Mouse (Mus musculus) c-Kit-positive CD71-positive TER-119-positive erythroid progenitor cells, embryonic 14.5 days (primary cell): ENCODE measurements around the gene Wipf2.
"Not testable (repeated sequence)": the region's sequence is repeated elsewhere in the genome, so short reads cannot be mapped to it uniquely, and the experiment has no call there.

ENCODE experiments used
- DNase-seq: peaks from one replicate; pipeline ENCODE4 v3.0.0-alpha.2; 2013; ENCODE audit warnings: low spot score

Wipf2 gene

DNA sequence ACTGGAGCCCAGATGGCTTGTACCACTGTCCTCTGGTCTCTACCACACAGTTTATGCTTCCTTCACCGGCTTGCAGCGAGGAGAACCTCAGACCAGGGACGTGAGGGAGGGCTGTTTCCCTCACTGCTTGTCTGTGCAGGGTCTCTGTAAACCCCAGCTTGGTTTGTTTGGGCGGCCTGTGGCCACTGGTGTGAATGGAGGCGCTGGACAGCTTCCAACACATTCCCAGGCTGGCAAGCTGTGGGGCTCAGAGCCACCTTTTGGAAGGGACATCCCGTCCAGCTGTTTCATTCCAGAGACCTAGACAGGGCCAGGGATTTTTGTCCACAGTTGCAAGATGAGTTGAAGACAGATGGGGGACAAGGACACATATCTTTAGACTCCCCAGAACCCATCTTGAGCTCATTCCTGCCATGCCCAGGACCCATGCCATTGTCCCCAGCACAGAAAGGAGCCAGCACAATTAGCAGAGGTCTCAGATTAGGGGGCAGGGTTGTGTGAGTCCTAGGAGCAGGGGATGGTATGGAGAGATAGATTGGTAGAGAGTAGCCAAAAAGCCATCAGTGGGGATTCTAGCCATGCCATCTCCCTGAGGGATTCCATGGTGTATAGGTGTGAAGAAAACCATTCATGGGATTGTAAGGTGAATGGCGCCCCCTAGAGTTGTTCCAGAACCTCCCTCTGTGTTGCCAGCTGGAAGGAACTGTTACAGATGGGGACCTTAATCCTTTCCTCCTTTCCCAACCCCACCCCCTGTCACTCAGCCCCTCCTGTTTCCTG lies 68.3 kb downstream of the Wipf2 start:
- DNase-seq = no peak

DNA sequence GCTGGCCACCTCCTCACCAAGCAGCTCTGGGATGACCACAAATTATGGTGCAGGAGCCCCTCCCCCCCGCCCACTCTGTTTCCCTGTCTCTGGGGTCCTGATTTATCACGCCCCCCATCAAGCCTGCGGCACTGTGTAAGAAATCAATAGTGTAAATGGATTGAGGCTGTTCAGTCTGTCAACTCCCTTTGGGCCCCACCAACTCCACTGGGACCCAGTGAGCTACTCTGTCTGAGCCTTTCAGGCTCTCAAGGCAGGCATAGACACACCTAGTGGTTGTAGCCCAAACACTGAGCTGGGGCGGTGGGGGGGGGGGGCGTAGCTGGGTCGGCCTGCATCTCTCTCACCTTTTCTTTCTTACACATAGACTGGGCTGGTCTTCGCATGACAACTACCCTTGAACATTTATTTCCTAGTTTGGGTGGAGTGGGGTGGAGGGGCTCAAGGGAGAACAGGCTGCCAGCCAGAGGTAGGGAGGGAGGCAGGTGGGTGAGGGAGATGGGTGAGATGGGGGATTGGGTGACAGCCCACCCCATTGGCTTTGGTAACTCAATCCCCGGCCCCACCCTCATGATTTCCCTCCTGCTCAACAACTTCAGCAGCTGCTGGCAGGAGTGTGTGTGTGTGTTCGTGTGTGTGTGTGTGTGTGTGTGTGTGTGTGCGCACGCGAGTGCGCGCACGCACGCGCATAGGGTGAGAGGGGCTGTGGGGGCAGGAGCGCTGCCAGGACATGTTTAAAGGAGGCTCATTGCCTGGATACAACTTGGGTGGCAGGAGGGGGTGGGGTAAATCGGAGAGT lies 69.1 kb downstream of the Wipf2 start:
- DNase-seq = no peak

DNA sequence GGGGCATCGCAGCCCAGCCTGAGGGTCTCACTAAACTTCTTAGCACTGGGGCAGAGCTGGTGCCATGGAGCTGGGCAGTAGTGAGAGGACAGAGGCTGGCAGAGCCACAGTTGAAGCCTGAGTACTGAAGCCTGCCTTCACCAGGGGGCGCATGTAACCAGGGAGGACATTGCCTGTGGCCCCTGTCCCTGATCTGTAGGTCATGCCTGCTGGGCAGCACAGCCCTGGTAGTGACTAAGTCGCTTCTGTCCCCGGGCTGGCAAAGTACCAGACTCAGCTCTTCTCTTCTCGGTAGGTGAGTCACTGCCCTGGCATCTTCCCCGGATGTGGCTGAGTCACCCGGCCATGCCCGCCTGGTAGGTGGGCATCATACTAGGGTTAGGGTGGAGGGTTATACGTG lies 69.7 kb downstream of the Wipf2 start:
- no peak for DNase-seq

DNA sequence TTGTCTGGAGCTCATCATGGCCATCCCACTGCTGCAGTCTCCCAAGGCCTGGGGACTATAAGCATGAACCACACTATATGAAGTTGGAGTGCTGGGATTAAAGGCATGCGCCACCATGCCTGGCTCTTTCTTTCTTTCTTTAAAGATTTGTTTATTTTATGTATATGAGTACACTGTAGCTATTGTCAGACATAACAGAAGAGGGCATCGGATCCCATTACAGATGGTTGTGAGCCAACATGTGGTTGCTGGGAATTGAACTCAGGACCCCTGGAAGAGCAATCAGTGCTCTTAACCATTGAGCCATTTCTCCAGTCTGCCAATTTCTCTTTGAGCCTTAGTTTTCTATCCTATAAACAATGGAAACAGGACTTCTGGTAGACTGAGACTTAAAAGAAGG lies 70.4 kb downstream of the Wipf2 start:
- DNase-seq = not testable (repeated sequence)

DNA sequence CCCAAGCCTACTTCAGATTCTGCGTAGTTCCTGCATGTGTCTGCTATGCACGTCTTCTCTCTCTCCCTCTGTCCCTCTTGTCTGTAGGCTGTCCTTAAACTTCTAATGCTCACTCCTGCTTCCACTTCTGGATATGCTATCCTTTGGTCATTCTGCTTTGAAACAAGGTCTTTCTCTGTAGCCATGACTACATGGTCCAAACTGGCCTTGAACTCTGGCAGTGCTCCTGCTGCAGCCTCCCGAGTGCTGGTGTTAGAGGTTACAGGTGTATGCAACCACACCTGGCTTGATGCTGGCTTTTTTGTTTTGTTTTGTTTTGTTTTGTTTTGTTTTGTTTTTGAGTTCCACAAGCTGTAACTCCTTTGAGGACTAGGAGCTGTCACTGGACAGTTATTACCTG lies 70.9 kb downstream of the Wipf2 start:
- DNase-seq = no peak

DNA sequence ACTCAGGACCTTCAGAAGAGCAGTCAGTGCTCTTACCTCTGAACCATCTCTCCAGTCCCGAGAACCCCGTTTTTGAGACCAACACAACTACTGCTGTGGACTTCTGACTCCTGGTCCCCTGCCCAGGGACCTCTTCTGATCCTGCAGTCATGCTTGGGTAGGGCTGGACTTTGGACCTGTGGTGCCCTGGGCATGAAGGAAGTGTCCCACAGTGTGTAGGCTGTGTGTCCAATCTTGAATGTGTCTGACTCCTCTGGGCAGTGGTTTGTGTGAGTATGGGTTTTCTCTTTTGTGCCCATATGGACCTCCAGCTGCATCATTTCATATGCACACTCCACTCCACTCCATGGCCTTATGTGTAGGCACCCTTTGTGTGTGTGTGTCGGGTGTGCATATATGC lies 71.7 kb downstream of the Wipf2 start:
- DNase-seq = no peak

DNA sequence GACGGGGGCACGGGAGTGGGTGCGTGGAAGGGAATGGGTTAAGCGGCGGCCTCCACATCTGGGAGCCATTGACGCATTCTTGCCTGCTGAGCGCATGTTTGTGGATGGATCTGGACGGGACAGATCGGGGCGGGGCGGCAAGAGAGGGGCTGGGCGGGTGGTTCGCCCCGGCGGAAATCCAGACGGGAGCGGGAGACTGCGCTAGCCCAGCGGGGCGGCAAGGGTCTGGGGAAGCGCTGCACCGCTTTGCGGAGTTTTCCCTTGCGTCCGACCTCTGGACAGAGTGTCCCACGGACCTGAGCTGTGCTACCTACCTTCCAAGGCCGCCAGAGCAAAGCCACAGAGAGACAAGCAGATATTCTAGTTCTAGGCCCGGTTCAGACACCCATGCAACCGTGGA lies 72.7 kb downstream of the Wipf2 start:
- DNase-seq = no peak

DNA sequence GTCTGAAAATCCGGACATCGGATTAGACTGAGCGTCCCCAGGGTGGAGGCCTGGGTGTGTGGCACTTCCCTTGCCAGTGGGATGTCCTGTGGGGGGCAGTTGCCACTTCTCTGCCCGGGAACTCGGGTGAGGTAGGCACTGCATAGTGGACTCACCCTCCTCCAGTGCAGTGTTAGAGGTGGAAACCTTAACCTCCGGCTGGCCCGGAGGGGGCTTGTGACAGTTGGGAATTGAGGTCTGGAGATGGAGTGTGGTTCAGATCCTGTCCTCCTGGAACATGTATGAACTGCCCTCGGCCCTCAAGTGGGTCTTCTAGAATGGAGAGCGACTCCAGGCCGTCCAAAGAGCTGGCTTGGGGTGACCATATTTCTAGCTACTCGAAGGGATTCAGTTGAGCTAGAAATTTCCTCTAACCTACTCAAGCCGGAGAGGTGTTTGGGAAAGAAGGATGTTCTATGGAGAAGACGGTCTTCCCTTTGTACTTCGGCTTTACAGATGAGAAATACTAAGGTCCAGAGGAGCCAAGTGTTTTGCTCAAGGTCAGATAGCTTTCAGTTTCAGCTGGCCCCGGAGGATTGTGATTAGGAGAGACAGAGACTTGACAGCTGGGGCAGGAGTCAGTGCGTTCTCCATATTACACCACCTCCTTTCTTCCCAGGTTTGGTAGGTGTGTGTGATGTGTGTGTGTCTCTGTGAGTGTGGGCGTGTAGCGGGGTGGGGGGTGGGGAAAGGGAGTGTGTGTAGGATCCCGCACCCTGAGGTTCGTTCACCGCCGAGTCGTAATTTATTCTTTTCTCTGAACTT lies 73.4 kb downstream of the Wipf2 start:
- DNase-seq = no peak

DNA sequence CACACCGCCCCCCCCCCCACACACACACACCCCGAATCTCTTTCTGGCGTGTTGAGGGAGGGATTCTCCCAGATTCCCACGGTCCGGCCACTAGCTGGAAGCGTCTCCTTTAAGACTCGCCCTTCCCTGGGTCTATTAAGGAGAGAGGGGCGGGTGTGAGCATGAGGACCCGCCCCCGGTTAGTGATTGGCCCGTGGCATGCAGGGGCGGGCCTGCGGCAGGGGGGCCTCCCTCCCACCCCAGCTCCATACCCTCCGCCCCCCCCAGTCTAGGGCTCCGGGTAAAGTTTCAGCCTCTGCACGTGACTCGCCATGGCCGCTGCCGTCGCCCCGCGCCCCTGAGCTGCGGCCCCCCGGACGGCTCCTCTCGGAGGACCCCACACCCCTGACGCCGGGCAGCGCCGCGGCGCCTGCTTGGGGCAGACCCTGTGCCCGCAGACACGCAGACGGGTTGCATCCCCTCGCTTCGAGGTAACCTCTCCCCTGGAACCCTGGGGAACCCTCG lies 74.0 kb downstream of the Wipf2 start:
- peak; percentile 53 for DNase-seq

DNA sequence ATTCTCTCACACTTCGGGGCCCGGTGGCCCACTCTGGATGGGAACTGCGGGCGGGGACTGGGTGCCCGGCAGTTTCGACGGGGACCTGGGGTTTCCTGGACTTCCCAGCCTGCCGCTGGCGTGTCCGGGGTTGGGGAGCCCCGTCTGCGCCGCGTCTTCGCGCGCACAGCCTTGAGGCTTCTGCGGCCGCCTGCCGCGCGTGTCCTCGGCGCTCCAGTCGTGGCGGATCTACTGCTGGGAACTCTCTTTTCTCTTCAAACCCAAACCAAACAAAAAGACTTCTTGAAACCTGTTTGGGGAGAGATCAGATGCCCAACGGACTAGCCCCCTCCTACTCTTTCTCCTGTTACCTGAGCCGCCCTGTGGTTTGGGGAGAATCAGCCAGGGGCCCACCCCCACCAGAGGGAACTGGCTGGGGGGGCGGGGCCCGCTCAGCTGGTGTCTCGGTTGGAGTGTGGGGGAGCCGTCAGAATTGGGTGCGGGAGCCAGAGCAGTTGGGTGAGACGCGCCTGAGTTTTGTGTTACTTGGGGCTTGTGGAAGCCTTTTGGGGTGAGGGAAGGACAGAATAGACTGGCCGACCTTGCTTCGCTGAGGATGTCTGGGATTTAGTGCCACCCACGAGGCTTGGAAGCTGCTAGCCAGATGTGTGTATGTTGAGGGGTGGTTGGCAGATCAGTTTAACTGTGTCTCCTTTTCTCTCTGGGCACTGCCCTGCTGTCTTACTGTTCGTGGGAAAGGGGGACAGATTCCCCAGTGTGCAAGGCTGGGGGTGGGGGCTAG lies 74.7 kb downstream of the Wipf2 start:
- no peak for DNase-seq

DNA sequence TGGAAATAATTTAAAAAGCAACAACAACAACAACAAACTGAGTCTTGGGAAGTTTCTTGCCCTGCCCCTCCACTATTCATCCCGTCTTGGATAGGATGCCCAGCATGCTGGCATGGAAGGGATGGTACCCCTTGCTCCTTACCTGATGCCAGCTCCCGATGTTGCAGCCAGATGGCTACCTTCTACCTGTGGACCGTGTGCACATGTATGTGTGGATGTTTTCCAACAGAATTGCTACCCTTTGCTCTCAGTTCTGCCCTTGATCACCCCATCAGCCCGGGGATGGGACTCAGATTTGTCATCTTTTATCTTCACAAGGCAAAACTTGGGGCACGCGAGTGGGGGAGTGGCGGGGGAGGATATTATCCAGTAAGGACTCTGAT lies 75.3 kb downstream of the Wipf2 start:
- no peak for DNase-seq

DNA sequence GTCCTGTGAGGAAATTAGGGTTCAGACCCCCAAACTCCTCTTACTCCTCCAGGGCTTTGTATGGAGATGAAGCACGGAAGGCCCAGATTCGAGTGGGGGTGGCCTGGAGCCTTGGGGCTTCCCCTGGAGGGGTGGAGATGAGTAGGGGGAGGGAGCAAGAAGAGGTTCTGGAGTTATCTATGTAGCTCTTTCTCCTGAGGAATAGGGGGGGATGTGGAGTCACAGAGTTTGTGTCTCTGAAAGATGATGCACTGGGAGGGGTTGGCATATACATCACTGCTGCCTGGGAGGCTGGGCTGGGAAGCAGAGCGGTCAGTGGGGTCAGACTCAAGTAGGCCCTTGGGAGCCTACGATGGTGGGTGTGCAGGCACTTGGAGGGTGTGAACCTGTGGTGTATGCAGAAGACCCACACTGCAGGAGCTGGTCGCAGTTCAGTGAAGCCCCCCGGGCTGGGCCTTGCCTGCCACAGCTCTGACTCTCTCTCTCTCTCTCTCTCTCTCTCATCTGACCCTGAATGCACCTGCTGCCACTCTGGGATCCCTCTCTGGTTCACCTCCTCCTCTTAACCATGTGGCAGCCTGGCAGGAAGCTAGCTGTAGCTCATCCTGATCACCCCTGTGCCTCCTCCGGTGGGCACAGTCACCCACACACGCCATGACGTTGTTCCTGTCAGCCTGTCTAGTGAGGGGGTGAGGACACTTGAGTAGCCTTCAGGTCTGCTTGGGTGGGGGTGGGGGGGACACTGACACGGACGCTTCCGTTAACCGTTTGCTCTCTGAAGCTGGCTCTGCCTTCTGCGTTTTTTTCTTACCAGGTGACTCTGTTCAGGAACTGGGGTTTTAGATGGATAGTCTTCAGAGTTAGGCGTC lies 75.9 kb downstream of the Wipf2 start:
- DNase-seq = no peak

DNA sequence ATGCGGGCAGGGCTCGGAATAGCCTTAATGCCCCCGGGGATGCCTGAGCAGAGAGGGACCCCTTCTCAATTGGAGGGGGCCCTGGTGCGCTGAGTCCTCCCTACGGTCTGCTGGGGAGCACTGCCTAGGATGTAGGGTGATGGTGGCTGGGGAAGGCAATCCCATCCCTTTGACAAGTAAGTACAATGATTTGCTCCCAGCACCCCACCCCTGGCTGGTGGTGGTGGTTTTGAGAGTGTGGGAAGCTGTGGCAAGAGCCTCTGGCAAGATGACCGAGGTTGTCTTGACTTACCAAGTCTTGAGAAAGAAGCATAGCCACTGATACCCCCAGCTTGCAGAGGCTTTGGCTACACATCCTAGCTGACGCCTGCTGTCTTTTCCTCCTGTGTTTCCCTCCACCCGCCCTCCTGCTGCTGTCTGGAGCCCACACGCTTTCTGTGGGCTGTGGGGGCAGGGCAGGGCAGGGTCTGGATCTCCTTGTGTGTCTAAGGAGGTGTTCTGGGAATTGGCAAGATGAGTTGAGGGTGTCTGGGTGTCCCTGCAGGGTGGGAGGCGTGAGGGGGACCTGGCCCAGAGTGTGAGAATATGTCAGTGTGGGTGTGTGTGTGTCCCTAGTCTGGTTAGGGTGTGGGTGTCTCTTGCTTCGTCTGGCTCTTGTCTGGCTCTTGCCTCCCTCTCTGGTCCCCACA lies 76.7 kb downstream of the Wipf2 start:
- no peak for DNase-seq

DNA sequence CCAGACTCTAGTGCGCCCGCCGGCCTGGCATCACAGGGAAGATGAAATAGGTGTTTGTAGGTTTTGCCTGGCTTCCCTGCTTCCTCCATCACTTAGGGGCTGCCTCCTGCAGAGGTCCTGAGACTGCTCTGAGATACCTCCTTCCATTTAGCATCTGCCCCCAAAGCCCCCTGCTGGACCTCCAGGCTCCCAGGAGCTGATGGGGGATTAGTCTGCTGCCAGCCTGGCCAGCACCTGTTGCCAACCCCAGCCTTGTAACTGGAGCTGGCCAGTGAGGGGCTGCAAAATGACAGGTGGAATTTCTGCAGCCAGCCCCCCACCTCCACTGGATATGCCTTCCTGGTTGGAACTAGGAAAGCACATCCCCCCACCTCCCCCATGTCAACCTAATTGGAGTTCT lies 77.3 kb downstream of the Wipf2 start:
- DNase-seq = no peak

DNA sequence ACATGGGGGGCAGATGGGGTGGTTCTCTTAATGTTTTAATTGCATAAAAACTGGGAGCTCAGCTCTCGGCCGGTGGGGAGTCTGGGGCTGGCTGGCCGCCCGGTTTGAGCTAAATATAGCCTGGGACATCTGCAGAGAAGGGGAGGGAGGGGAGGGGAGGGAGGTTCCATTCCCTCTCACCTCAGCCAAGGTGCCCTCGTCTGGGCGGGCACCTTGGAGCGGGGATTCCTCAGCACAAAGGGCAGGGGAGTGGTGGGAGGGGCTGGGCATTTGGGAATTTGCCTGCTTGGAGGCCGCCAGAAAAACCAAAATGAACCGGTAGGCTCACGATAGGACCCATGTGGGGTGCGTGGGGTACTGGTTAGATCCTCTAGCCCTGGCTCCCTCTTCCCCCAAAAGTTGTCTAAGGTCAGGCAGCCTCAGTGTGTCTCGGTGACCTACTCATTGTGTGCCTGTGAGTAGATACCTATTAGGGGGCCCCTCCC lies 77.9 kb downstream of the Wipf2 start:
- DNase-seq = no peak

DNA sequence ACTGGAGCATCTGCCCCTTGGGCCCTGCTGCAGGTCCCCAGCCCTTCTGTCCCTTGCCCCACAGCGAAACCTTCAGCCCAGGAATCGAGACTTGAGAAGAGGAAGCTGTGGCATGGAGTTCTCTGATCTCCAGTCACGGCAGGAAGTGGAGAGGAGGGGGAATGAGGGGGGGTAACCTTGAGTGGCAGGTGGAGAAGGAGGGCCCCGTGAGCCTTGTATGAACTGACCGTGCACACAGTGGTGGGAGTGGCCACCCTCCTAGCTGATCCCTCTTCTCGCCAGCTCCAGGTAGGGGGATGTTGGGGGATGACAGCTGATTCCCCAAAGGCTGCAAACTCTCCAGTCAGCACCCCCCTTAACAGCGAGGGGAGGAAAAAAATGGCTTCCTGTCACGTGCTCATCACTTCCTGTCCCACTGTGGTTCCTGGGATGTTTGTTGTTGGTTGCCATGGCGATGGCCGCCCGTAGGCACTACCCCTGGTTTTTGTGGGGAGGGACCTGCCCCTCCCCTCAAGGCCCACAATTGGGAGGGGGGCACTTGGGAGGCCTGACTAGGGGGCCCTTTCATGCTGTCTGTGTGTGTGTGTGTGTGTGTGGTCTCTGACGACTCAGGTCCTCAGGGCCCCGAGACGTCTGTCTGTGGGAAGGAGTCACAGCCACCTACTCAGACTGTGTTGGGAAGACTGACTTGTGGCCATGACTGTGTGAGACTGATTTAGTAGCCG lies 78.5 kb downstream of the Wipf2 start:
- peak; percentile 72 for DNase-seq

DNA sequence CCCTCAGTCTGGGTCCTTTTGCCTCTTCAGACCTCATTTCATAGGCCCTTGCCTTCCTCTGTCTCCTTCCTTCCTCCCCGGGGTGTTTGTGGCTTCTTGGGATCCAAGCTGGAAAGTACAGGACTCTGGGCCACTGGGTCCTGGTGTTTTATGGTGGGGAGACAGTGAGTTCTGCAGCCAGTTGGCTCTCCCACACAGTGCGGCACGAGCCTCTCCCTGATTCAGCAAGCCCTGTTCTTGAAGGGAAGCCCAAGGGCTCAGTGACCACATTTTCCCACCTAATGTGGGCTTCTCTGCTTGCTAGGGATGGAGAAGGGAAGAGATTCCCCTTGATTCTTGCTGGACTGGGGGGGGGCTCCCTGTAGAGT lies 79.1 kb downstream of the Wipf2 start:
- no peak for DNase-seq

DNA sequence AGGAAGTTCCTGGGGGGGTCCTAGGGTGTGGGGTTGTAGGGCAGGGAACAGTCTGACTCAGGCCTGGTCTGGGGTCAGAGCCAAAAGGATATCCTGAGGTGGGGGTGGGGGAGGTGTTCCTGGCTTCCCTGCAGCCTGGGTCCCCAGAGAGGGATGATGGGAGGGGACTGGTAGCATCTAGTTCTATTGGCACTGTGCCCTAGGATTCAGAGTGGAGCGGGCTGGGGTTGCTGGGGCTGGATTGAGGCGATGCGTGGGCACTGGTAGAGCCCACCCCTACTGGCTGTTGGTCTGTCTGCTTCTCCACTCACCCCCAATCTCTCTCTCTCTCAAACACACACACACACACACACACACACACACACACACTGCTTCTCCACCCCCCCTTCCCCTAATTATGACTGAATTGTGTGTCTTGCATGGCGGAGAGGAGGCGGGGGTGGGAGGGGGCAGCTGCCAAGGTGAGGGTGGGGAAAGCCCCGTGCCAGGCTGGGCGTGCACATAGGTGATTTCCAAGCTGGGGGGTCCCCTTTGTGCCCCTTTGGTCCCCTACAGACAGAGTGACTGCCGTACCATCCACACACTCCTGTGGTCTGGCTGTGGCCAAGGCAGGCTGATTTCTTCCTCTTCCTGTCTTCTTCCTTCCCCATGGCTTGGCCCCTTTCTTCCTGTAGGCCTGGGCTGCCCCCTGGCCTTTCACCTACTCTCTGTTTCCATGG lies 79.6 kb downstream of the Wipf2 start:
- no peak for DNase-seq
